Mouse (Mus musculus): ENCODE data around the gene Dapk3.

DNA sequence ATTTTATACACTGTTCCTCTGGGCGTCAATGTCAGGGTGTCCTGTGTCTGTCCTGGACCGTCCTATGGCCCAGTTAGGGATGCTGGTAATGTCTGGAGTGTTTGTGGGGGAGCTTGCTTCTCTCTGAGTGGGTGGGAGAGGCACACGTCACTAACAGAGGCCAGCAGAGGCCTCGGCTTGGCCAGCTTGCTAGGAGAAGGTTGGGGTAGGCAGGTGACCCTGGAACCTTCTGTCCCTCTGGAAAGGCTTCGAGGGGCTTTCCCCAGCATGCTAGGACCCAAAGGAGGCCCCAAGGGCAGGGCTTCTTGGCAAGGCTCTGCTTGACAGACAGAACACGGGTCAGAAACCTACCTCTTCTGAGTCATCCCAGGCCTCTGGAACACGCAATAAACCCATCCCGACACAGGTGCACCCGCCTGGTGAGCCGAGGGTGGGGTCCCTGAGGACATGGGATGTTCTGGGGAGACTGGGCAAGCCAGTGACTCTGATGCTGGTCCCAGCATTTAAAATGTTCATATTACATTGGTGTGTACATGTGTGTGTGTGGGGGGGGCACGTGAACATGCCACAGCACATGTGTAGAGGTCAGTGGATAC lies 13.8 kb downstream of the Dapk3 start:
- TF ChIP-seq CTCF (IDR thresholded peaks at IDR 0.05; ENCODE audit: extremely low read depth, insufficient read length, insufficient replicate concordance, low read depth, low read length) (no peak), POLR2A (IDR thresholded peaks at IDR 0.05; ENCODE audit: low read depth, low read length) (no peak)
